Mouse (Mus musculus): ENCODE results near the gene Pum1.

GRCm38 (mm10) chr4:130759875-130760274 lies 96.8 kb downstream of the Pum1 start:
- TF ChIP-seq POLR2A (IDR thresholded peaks at IDR 0.05; ENCODE audit: borderline replicate concordance, control insufficient read depth, low read depth, low read length) (no peak), CTCF (IDR thresholded peaks at IDR 0.05; ENCODE audit: control insufficient read depth, insufficient read depth, low read length) (no peak)
